Mouse (Mus musculus) C2C12 (cell line): ENCODE results near the gene Hacd3. TPM values are rescaled to one million over a fixed set of nuclear protein-coding genes. Genes with fewer than 3 reads are reported as not detected.

Experiments
- H3K27me3 ChIP-seq: one replicate; pipeline ENCODE4 v1.6.1; 2011; ENCODE audit not compliant: control insufficient read depth, insufficient read depth, insufficient read length
- H3K36me3 ChIP-seq: one replicate; pipeline ENCODE4 v1.6.1; 2011; ENCODE audit not compliant: control insufficient read depth, insufficient read depth
- H3K4me3 ChIP-seq: one replicate; pipeline ENCODE4 v1.5.1; 2011; ENCODE audit warnings: mild to moderate bottlenecking, control low read depth; ENCODE audit not compliant: poor library complexity, insufficient read depth, severe bottlenecking
- H3K79me2 ChIP-seq: one replicate; pipeline ENCODE4 v1.6.1; 2011; ENCODE audit not compliant: control insufficient read depth, insufficient read depth
- H3K79me3 ChIP-seq: one replicate; pipeline ENCODE4 v1.6.1; 2011; ENCODE audit warnings: low read depth, control low read depth
- H3ac ChIP-seq: one replicate; pipeline ENCODE3; 2011; ENCODE audit warnings: low read depth; ENCODE audit not compliant: control insufficient read depth, insufficient read length
- CEBPB ChIP-seq: IDR thresholded peaks from one replicate; pipeline ENCODE4 v1.6.1; 2011; ENCODE audit warnings: low read depth, mild to moderate bottlenecking, control low read depth, moderate library complexity
- CTCF ChIP-seq: IDR thresholded peaks from one replicate; pipeline ENCODE4 v1.5.1; 2011; ENCODE audit not compliant: control insufficient read depth, insufficient read depth, insufficient read length
- FOSL1 ChIP-seq: IDR thresholded peaks from one replicate; pipeline ENCODE4 v1.8.0; 2011; ENCODE audit warnings: mild to moderate bottlenecking, low read length; ENCODE audit not compliant: poor library complexity, insufficient read depth, severe bottlenecking
- MAX ChIP-seq: IDR thresholded peaks from one replicate; pipeline ENCODE4 v1.6.1; 2011; ENCODE audit warnings: mild to moderate bottlenecking, control low read depth
- MYOD1 ChIP-seq: IDR thresholded peaks from one replicate; pipeline ENCODE4 v1.6.1; 2011; ENCODE audit warnings: low read depth; ENCODE audit not compliant: control insufficient read depth, insufficient read length
- MYOG ChIP-seq: IDR thresholded peaks from one replicate; pipeline ENCODE4 v1.6.1; 2011; ENCODE audit not compliant: control insufficient read depth, insufficient read length; ENCODE audit errors: extremely low read depth
- USF1 ChIP-seq: IDR thresholded peaks from one replicate; pipeline ENCODE4 v1.6.1; 2011; ENCODE audit warnings: low read depth, mild to moderate bottlenecking, control low read depth, moderate library complexity
- polyA plus RNA-seq: library from polyadenylated mRNA; unstranded; fragments of >200 nt; fragmentation: generic; extraction: Trizol; gene quantifications from one replicate; pipeline ENCODE4 v1.2.1, GENCODE M21; 2012; ENCODE audit warnings: missing spikeins

The Hacd3 gene
- polyA plus RNA-seq, 1 experiment: 22.9 TPM

DNA sequence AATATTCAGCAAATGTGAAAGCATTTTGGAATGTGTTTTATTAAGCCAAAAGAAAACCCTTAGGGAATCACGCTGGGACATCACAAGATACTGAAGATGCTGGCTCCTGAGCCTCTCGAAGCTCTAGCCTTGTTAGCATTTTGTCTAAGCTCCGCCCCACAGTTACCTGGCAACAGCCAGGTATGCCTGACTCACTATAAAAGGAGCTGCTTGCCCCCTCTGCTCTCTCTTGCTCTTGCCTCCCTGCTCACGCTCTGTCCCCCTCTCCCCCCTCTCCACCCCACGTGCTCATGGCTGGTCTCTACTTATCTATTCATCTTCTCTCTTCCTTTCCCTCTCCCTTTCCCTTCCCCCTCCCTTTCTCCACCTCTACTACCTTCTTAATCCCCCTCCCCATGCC, 69.4 kb downstream of the Hacd3 start:
- Histone ChIP-seq H3K79me2 (no peaks in the 10 kb centered on the region), H3K36me3 (no peaks in the 10 kb centered on the region), H3K79me3 (no peaks in the 10 kb centered on the region), H3K27me3 (peaks cover 65% of the 10 kb centered on the region), H3K4me3 (no peak overlapping the region), H3ac (no peak overlapping the region)
- TF ChIP-seq FOSL1 (no peak), MYOG (no peak), USF1 (no peak), CTCF (no peak)

DNA sequence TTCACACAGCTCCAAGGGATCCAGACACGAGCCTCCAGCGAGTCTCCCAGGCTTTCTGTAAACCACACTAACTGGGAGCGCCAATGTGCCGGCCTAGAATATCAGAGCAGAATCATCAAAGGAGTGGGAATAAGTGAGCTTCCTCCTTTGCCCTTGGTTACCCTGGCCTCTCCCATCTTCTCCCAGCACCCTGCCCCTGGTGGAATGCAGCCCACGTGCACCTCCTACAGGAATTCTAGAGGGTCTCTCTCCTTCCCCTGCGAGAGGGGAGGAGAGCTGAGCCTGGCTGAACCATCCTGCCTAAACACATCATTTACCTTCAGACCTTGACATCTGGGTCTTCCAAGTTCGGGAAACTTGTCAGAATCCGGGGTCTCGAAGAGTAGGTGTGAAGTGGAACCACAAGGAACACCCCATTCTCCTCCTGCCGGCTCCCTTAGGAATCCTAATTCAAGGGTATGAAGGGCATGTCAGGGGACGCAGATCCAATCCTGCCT, 70.3 kb downstream of the Hacd3 start, which contains the start of gene Slc24a1:
Gene Slc24a1, minus strand, starts transcription at position 447 of the 497 bp plus-strand sequence.
- Histone ChIP-seq H3K79me3 (no peaks in the 10 kb centered on the region), H3K79me2 (no peaks in the 10 kb centered on the region), H3K36me3 (no peaks in the 10 kb centered on the region), H3K27me3 (peaks cover 73% of the 10 kb centered on the region), H3K4me3 (no peak within 1 kb of the TSS), H3ac (no peak within 1 kb of the TSS)
- TF ChIP-seq MAX: no peak
- TF ChIP-seq CEBPB: no peak
- TF ChIP-seq MYOG: no peak
- TF ChIP-seq CTCF: no peak
- TF ChIP-seq FOSL1: no peak
- TF ChIP-seq USF1: no peak
- no peak for TF ChIP-seq MYOD1

DNA sequence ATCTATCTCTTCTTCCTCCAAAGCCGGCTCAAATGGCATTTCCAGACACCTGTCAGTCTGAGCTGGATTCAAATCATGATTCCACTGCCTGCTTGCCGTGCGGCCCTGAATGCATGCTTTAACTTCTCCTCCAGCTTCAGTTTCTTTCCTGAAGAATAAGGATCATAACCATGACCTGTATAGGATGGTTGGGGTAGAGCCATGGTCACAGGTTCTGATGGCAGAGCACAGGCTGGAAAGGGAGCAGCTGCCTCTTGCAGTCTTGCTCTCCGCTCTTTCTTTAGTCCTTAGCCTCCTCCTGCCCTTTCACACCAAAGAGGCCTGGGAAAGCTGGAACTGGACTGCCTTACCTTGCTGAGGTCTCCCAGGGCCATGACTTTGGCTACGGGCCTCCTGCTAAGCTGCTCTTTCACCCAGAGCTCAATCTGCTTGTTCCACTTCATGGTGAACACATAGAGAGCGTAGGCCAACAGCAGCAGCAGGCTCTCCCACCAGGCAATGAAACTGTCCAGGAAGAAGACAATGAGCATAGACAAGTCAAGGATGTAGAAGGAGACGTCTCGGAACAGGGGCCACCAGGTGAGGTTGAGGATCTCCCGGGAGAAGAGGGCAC, 73.9 kb downstream of the Hacd3 start:
- no peak overlapping the region for H3K4me3 ChIP-seq
- no peaks in the 10 kb centered on the region for H3K79me3 ChIP-seq
- H3ac ChIP-seq: no peak overlapping the region
- peaks cover 93% of the 10 kb centered on the region for H3K27me3 ChIP-seq
- H3K36me3 ChIP-seq: no peaks in the 10 kb centered on the region
- no peaks in the 10 kb centered on the region for H3K79me2 ChIP-seq
- TF ChIP-seq CEBPB (no peak), MYOG (no peak), FOSL1 (no peak), CTCF (no peak), USF1 (no peak), MAX (no peak), MYOD1 (no peak)

DNA sequence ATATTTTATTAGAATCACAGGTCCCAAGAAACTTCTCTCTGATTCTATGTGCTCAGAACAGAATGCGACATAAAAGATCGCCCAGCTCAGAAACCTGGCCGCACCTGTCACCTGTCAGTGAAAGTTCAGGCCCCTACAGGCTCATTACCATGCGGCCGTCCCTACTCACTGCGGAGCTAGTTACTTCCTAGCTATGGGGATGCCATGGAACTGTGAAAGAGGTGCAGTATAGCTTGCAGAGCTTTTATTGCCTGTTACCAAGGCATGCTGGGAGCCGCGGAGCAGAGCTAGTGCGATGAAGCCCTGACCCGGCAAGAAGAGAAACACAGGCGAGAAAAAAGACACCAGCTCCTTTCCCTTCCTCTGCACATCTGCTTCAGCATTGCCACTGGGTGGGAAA, 77.5 kb downstream of the Hacd3 start:
- Histone ChIP-seq H3ac (no peak overlapping the region), H3K36me3 (no peaks in the 10 kb centered on the region), H3K4me3 (no peak overlapping the region), H3K27me3 (peaks cover 75% of the 10 kb centered on the region), H3K79me3 (no peaks in the 10 kb centered on the region), H3K79me2 (no peaks in the 10 kb centered on the region)
- TF ChIP-seq MAX (no peak), CTCF (no peak), CEBPB (no peak), USF1 (no peak), MYOG (no peak), FOSL1 (no peak), MYOD1 (no peak)

DNA sequence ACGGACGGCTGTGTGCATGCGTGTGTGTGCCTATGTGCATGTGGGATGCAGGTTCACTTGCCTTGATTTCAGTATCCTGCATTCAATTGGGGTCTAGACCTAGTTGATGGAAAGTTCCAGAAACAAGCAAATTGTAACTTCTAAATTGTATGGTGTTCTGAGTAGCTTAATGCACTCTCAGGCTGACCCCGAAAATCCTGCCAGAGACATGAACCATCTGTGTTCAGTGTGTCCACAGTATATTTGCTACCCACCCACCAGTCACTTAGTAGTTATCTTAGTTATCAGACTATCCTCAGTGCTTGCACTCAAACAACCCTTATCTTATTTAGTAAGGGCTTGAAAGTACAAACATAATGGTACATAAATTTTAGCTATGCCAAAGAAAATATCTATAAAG, 79.8 kb downstream of the Hacd3 start:
- H3K79me2 ChIP-seq: no peaks in the 10 kb centered on the region
- H3K27me3 ChIP-seq: peaks cover 52% of the 10 kb centered on the region
- no peaks in the 10 kb centered on the region for H3K79me3 ChIP-seq
- no peak overlapping the region for H3K4me3 ChIP-seq
- H3ac ChIP-seq: no peak overlapping the region
- H3K36me3 ChIP-seq: no peaks in the 10 kb centered on the region
- TF ChIP-seq CEBPB (no peak), CTCF (no peak), MYOD1 (no peak), MAX (no peak), USF1 (no peak), FOSL1 (no peak), MYOG (no peak)
